Mouse (Mus musculus) forebrain, embryonic 13.5 days (tissue): ENCODE measurements around the gene Adsl. TPM values are rescaled to one million over a fixed set of nuclear protein-coding genes. Genes with fewer than 3 reads are reported as not detected.
"Not testable (repeated sequence)": the region's sequence is repeated elsewhere in the genome, so short reads cannot be mapped to it uniquely, and the experiment has no call there.

Experiments used
- ATAC-seq: fragments of 200-750 bp; cut with Nextera tagmentation; 2 replicates; pipeline ENCODE4 v1.8.0; 2017
- H3K27ac ChIP-seq: fragments of 300-500 bp; sonication (generic); 2 replicates; pipeline ENCODE4 v1.5.1; 2015; ENCODE audit warnings: inconsistent platforms, mild to moderate bottlenecking, moderate library complexity
- H3K27me3 ChIP-seq: fragments of 300-500 bp; sonication (generic); 2 replicates; pipeline ENCODE4 v1.6.1; 2015; ENCODE audit warnings: mild to moderate bottlenecking, inconsistent platforms
- H3K36me3 ChIP-seq: fragments of 300-500 bp; sonication (generic); 2 replicates; pipeline ENCODE4 v1.6.1; 2015; ENCODE audit warnings: mild to moderate bottlenecking, inconsistent platforms; ENCODE audit not compliant: poor library complexity, severe bottlenecking
- H3K4me1 ChIP-seq: fragments of 300-500 bp; sonication (generic); 2 replicates; pipeline ENCODE4 v1.6.1; 2015; ENCODE audit warnings: inconsistent platforms
- H3K4me2 ChIP-seq: fragments of 300-500 bp; sonication (generic); 2 replicates; pipeline ENCODE4 v1.6.1; 2015; ENCODE audit warnings: inconsistent platforms, mild to moderate bottlenecking, moderate library complexity
- H3K4me3 ChIP-seq: fragments of 300-500 bp; sonication (generic); 2 replicates; pipeline ENCODE4 v1.5.1; 2015; ENCODE audit warnings: mild to moderate bottlenecking, inconsistent platforms
- H3K9ac ChIP-seq: fragments of 300-500 bp; sonication (generic); 2 replicates; pipeline ENCODE4 v1.6.1; 2015; ENCODE audit warnings: mild to moderate bottlenecking, inconsistent platforms
- H3K9me3 ChIP-seq: fragments of 300-500 bp; sonication (generic); replicated peaks from 2 replicates; pipeline ENCODE4 v1.6.1; 2016; ENCODE audit warnings: inconsistent platforms
- WGBS: fragments of 180-500 bp; shearing (Covaris S2); methylation state at CpG from one replicate; pipeline ENCODE4 v1.1.7; 2015; 5-methylcytosine and 5-hydroxymethylcytosine counted together
- polyA plus RNA-seq: library from polyadenylated mRNA; unstranded; fragments of >200 nt; fragmentation: Nextera tagmentation; extraction: Ambion mirVana; gene quantifications from 2 replicates; pipeline ENCODE4 v1.2.1, GENCODE M21; 2015

The Adsl gene
- polyA plus RNA-seq, 1 experiment from 2014 or later, result 123 TPM

DNA sequence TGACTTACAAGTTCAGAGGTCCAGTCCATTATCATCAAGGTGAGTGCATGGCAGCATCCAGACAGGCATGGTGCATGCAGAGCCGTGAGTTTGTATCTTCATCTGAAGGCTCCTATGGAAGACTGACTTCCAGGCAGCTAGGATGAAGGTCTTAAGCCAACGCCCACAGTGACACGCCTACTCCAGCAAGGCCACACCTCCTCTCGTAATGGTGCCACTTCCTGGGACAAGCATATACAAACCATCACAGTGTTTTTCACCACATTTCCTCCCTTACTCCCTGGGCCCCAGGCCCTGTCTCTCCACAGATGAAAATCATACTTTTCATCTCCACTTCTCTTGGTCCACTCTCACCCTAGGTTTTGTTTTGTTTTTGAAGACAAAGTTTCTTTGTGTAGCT lies 26.5 kb upstream of the Adsl start:
- Histone ChIP-seq H3K4me2 (no peak overlapping the region), H3K9ac (no peak overlapping the region), H3K27me3 (no peaks in the 10 kb centered on the region), H3K36me3 (peaks cover 84% of the 10 kb centered on the region), H3K4me3 (no peak overlapping the region), H3K9me3 (no peaks in the 10 kb centered on the region), H3K4me1 (no peaks in the 10 kb centered on the region), H3K27ac (no peak overlapping the region)
- ATAC-seq, result no peak
- 86% methylated on average over 4 of the region's 4 CpGs for WGBS

GRCm38 (mm10) chr15:80924211-80924610 lies 24.1 kb upstream of the Adsl start:
- Histone ChIP-seq H3K9ac (no peak overlapping the region), H3K4me1 (no peaks in the 10 kb centered on the region), H3K27me3 (no peaks in the 10 kb centered on the region), H3K4me2 (no peak overlapping the region), H3K9me3 (no peaks in the 10 kb centered on the region), H3K36me3 (peaks cover 80% of the 10 kb centered on the region), H3K27ac (no peak overlapping the region), H3K4me3 (no peak overlapping the region)
- no peak for ATAC-seq
- 89% methylated on average over 2 of the region's 2 CpGs for WGBS

GRCm38 (mm10) chr15:80928811-80929355 lies 19.4 kb upstream of the Adsl start:
- Histone ChIP-seq H3K4me1 (no peaks in the 10 kb centered on the region), H3K27ac (no peak overlapping the region), H3K4me2 (no peak overlapping the region), H3K27me3 (no peaks in the 10 kb centered on the region), H3K9me3 (no peaks in the 10 kb centered on the region), H3K9ac (no peak overlapping the region), H3K4me3 (no peak overlapping the region), H3K36me3 (peaks cover 70% of the 10 kb centered on the region)
- WGBS, result 84% methylated on average over 20 of the region's 20 CpGs
- no peak for ATAC-seq

- no peak for ATAC-seq
- no peak overlapping the region for H3K9ac ChIP-seq
- H3K9me3 ChIP-seq, result no peaks in the 10 kb centered on the region
- peaks cover 61% of the 10 kb centered on the region for H3K36me3 ChIP-seq
- no peaks in the 10 kb centered on the region for H3K4me1 ChIP-seq
- no peak overlapping the region for H3K4me3 ChIP-seq
- H3K4me2 ChIP-seq, result no peak overlapping the region
- H3K27ac ChIP-seq, result no peak overlapping the region
- no peaks in the 10 kb centered on the region for H3K27me3 ChIP-seq
- WGBS, result 30% methylated on average over 14 of the region's 16 CpGs
Observed at GRCm38 (mm10) chr15:80930048-80930571, 18.2 kb upstream of the Adsl start.

GRCm38 (mm10) chr15:80930676-80931320 lies 17.5 kb upstream of the Adsl start:
- not testable (repeated sequence) for H3K4me1 ChIP-seq, H3K4me2 ChIP-seq, H3K9ac ChIP-seq, H3K9me3 ChIP-seq, H3K27ac ChIP-seq, H3K4me3 ChIP-seq, ATAC-seq, H3K27me3 ChIP-seq
- H3K36me3 ChIP-seq, result peaks cover 56% of the 10 kb centered on the region
- WGBS, result 89% methylated on average over 23 of the region's 23 CpGs

- ATAC-seq, result no peak
- Histone ChIP-seq H3K9ac (no peak overlapping the region), H3K4me3 (no peak overlapping the region), H3K4me2 (no peak overlapping the region), H3K4me1 (no peaks in the 10 kb centered on the region), H3K36me3 (peaks cover 49% of the 10 kb centered on the region), H3K27me3 (no peaks in the 10 kb centered on the region), H3K9me3 (no peaks in the 10 kb centered on the region), H3K27ac (no peak overlapping the region)
- WGBS, result 93% methylated on average over 9 of the region's 9 CpGs
Observed at GRCm38 (mm10) chr15:80931345-80931960, 16.8 kb upstream of the Adsl start.

DNA sequence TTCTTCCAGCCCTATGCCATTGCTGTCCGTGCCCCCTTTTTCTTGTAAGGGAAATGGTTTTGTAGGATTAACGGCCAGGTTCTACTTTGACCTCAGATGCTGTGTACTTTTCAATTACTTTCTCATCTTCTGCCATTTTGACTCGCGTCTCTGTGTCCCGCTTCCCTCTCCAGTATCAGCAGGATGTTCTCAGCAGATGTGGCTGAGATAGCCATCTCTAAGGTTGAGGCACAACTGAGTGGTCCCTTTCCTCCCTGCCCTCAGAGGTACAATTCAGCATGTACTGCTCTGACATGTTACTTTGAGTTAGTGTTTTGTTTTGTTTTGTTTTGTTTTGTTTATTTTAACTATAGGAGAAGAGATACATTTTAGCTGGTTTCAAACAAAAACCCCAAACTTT lies 13.4 kb upstream of the Adsl start:
- no peak for ATAC-seq
- Histone ChIP-seq H3K4me2 (no peak overlapping the region), H3K27me3 (no peaks in the 10 kb centered on the region), H3K9ac (no peak overlapping the region), H3K36me3 (peaks cover 29% of the 10 kb centered on the region), H3K4me3 (no peak overlapping the region), H3K4me1 (no peaks in the 10 kb centered on the region), H3K27ac (no peak overlapping the region), H3K9me3 (no peaks in the 10 kb centered on the region)
- 94% methylated on average over 5 of the region's 5 CpGs for WGBS

GRCm38 (mm10) chr15:80936686-80937085 lies 11.6 kb upstream of the Adsl start:
- H3K27me3 ChIP-seq, result no peaks in the 10 kb centered on the region
- H3K4me1 ChIP-seq, result no peaks in the 10 kb centered on the region
- ATAC-seq, result no peak
- H3K4me3 ChIP-seq, result no peak overlapping the region
- no peak overlapping the region for H3K27ac ChIP-seq
- H3K36me3 ChIP-seq, result peaks cover 27% of the 10 kb centered on the region
- WGBS, result 84% methylated on average over 3 of the region's 3 CpGs
- H3K9me3 ChIP-seq, result no peaks in the 10 kb centered on the region
- H3K4me2 ChIP-seq, result no peak overlapping the region
- H3K9ac ChIP-seq, result no peak overlapping the region

DNA sequence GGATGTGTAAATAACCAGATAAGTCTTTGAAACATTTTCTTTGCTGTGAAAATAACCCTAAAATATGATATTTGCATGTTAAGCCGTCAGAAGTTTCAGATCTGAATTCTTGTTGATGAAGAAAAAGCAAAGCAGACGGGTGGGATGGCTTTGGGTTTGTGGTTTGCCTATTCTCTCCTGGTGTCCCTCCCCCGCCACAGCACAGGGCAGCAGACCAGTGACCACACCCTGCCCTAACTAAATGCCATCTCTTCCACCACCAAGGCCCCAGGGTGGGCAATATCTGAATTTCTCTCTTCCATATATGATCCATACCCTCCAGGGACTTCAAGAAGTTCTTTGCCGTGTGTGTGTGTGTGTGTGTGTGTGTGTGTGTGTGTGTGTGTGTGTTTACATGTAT lies 9.7 kb upstream of the Adsl start:
- Histone ChIP-seq H3K36me3 (peaks cover 14% of the 10 kb centered on the region), H3K27ac (no peak overlapping the region), H3K4me2 (no peak overlapping the region), H3K9me3 (no peaks in the 10 kb centered on the region), H3K9ac (no peak overlapping the region), H3K4me1 (no peaks in the 10 kb centered on the region), H3K27me3 (no peaks in the 10 kb centered on the region), H3K4me3 (no peak overlapping the region)
- WGBS, result 80% methylated on average over 4 of the region's 4 CpGs
- no peak for ATAC-seq

DNA sequence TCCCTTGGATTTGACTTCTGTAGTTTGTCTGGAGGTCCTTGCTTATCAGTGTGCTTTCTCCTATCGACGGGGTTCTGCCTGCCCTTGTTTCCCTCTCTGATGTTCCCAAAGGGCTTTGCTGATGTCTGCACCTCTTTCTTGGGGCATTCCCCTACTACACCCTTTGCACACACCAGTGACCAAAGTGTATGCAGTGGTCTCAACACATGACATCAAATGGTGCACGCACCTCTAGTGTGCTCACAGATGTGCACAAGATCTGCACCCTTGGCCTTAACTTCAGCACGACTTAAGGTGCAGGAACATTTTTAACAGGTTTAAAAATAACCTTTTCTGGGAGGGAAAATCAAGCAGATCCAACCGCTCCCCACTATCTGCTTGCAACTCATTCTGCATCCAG lies 8.9 kb upstream of the Adsl start:
- Histone ChIP-seq H3K9ac (no peak overlapping the region), H3K4me1 (no peaks in the 10 kb centered on the region), H3K4me2 (no peak overlapping the region), H3K9me3 (no peaks in the 10 kb centered on the region), H3K4me3 (no peak overlapping the region), H3K27me3 (no peaks in the 10 kb centered on the region), H3K36me3 (peaks cover 11% of the 10 kb centered on the region; the same call in 1 of the 2 replicates), H3K27ac (no peak overlapping the region)
- no peak for ATAC-seq
- WGBS, result 83% methylated on average over 5 of the region's 5 CpGs

DNA sequence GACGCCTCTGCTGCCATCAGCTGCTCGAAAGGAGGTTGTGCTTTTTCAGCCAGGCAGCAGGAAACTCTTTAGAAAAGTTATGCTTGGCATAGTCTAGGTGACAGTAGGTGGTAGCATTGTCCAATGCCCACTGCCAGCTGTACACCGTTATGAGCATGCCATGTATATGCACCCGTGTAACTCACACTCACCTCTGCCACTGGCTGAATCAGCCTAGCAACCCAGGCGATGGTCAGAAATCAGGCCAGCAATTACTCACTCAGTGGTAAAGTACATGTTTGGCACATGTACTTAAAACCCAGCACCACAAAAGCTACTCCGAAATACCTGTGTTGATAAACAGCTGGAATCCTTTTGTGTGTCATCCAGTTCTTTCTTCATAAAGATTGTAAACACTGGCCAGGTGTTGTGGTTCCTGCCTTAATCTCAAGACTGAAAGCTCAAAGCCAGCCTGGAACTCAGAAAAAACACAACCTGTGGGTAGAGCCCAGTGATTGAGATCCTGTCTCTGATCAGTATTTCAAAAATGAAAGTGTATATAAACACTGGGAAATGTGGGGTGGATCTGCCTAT lies 6.7 kb upstream of the Adsl start:
- no peak overlapping the region for H3K4me3 ChIP-seq
- H3K4me2 ChIP-seq, result no peak overlapping the region
- peaks cover 9% of the 10 kb centered on the region; the same call in 1 of the 2 replicates for H3K36me3 ChIP-seq
- no peaks in the 10 kb centered on the region for H3K4me1 ChIP-seq
- no peak overlapping the region for H3K9ac ChIP-seq
- WGBS, result 82% methylated on average over 6 of the region's 6 CpGs
- no peak for ATAC-seq
- H3K27me3 ChIP-seq, result no peaks in the 10 kb centered on the region
- no peak overlapping the region for H3K27ac ChIP-seq
- H3K9me3 ChIP-seq, result no peaks in the 10 kb centered on the region

DNA sequence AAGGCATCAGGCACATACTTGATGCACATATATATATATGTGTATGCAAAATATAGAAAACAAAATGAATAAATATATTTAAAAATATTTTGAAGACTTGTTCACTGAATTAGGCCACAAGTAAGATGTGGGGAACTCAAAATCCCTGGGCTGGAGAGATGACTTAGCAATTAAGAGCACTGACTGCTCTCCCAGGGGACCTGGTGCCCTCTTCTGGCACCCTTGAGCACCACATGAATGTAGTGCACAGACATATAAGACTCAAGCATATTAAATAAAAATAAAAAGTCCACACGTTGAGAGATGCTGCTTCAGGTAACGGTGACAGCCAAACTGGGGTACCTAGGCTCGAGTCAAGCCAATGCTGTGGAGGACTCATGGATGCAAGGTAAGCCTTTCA lies 2.4 kb upstream of the Adsl start:
- H3K27me3 ChIP-seq, result no peaks in the 10 kb centered on the region
- 56% methylated on average over 3 of the region's 3 CpGs for WGBS
- ATAC-seq, result no peak

More for the DNA sequence above, 2.4 kb upstream of the Adsl start:
- Histone ChIP-seq H3K4me3 (no peak overlapping the region), H3K4me1 (peaks cover 16% of the 10 kb centered on the region), H3K27ac (no peak overlapping the region), H3K9me3 (no peaks in the 10 kb centered on the region), H3K36me3 (peaks cover 14% of the 10 kb centered on the region; the same call in 1 of the 2 replicates), H3K9ac (no peak overlapping the region), H3K4me2 (no peak overlapping the region)
